Mouse (Mus musculus): ENCODE results near the gene Necap1. TPM values are rescaled to one million over a fixed set of nuclear protein-coding genes. Genes with fewer than 3 reads are reported as not detected.

Necap1 gene
- 63.1 TPM in 2 replicates for polyA plus RNA-seq (2014; fragmentation: Nextera tagmentation; extraction: Ambion mirVana)

DNA sequence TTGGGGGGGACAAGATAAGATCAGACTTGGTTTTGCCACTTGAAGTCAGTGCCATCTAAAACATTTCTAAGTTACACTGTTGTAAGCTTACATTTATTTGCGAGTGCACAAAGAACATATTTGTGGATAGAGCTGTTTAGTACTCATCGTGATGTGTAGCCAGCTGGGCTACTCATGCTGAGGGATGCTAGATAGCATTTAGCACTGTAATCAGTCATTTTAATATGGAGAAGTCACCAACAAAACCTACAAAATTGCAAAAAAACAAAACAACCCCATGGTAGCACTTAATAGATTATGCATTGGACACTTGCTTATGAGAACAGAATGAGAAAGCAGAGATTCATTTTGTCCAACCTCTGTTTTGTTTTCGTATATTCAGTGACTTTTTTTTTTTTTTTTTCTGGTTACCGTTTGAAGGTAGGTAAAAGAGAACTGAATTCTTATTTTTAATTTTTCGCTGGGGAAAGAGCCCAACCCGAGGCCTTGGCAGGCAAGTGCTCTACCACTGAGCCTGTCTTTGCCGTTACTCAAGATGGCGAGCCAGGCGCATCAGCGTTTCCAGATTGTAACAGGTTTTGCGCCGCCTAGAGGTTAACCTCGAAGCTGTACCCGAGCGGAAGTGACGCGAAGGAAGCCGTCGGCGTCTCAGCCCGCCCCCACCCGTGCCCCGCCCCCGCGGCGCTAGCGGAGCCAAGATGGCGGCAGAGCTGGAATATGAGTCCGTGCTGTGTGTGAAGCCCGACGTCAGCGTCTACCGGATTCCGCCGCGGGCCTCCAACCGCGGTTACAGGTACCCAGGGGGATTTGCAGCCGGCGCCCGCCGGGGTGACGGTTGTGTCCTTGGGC lies at the start of gene Necap1:
Gene Necap1 (plus strand): TSS at position 604 of the 849 bp plus-strand sequence.
- Histone ChIP-seq H3K36me3 (ENCODE audit: control insufficient read depth, insufficient read depth, low read length) (no peaks in the 10 kb centered on the region), H3K4me1 (replicated peaks; ENCODE audit: control insufficient read depth, insufficient read depth, low read length) (peaks cover 4% of the 10 kb centered on the region; the same call in 1 of the 2 replicates), H3K4me2 (ENCODE audit: low read depth, low read length, severe bottlenecking) (peak within 1 kb of the TSS; percentile 59), H3K27me3 (ENCODE audit: control insufficient read depth, insufficient read depth, low read length) (no peaks in the 10 kb centered on the region), H3K4me3 (ENCODE audit: low read depth, low read length) (peak within 1 kb of the TSS; percentile 84), H3K9ac (ENCODE audit: low read length) (peak within 1 kb of the TSS; percentile 89), H3K9me3 (ENCODE audit: control insufficient read depth, low read length) (no peaks in the 10 kb centered on the region), H3K27ac (ENCODE audit: low read depth, low read length) (peak within 1 kb of the TSS; percentile 75)
- peak; percentile 97 for ATAC-seq (replicated peaks; ENCODE audit: low FRiP score)
- DNase-seq (ENCODE audit: low spot score): peak; percentile 98
- WGBS: 7% methylated on average over 43 of the region's 43 CpGs

DNA sequence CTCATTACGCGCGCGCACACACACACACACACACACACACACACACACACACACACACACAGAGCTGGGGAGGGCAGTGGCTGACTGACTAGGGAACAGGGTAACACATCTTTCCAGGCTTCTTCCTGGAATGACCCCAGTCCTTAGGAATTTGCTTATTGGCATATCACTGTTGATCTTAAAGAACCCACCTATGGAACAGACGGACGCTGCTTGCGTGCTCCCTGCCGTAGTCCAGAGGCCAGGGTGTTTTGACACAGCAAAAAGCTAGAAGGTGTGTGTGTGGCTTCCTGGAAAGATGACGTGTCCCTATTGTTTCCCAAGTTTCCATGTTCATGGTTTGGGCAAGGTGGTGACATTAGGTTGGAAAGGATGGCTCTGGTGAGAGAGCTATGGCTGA lies 49.1 kb upstream of the Necap1 start:
- WGBS: 97% methylated on average over 9 of the region's 9 CpGs
- H3K27me3 ChIP-seq (ENCODE audit: control insufficient read depth, insufficient read depth, low read length): no peaks in the 10 kb centered on the region
- DNase-seq (ENCODE audit: low spot score): no peak
- H3K27ac ChIP-seq (ENCODE audit: low read depth, low read length): no peak overlapping the region
- no peaks in the 10 kb centered on the region for H3K9me3 ChIP-seq (ENCODE audit: control insufficient read depth, low read length)
- no peaks in the 10 kb centered on the region for H3K36me3 ChIP-seq (ENCODE audit: control insufficient read depth, insufficient read depth, low read length)
- H3K4me3 ChIP-seq (ENCODE audit: low read depth, low read length): no peak overlapping the region
- no peak overlapping the region for H3K4me2 ChIP-seq (ENCODE audit: low read depth, low read length, severe bottlenecking)
- H3K4me1 ChIP-seq (replicated peaks; ENCODE audit: control insufficient read depth, insufficient read depth, low read length): peaks cover 11% of the 10 kb centered on the region; the same call in 1 of the 2 replicates
- no peak for ATAC-seq (replicated peaks; ENCODE audit: low FRiP score)
- no peak overlapping the region for H3K9ac ChIP-seq (ENCODE audit: low read length)

- no peak overlapping the region for H3K27ac ChIP-seq (ENCODE audit: low read depth, low read length)
- DNase-seq (ENCODE audit: low spot score): peak; percentile 67
- peaks cover 6% of the 10 kb centered on the region; the same call in 1 of the 2 replicates for H3K4me1 ChIP-seq (replicated peaks; ENCODE audit: control insufficient read depth, insufficient read depth, low read length)
- no peaks in the 10 kb centered on the region for H3K9me3 ChIP-seq (ENCODE audit: control insufficient read depth, low read length)
- no peaks in the 10 kb centered on the region for H3K36me3 ChIP-seq (ENCODE audit: control insufficient read depth, insufficient read depth, low read length)
- peak overlapping the region; percentile 55 for H3K4me2 ChIP-seq (ENCODE audit: low read depth, low read length, severe bottlenecking)
- H3K4me3 ChIP-seq (ENCODE audit: low read depth, low read length): peak overlapping the region; percentile 25; the same call in 1 of the 2 replicates
- H3K9ac ChIP-seq (ENCODE audit: low read length): peak overlapping the region; percentile 52
- no peaks in the 10 kb centered on the region for H3K27me3 ChIP-seq (ENCODE audit: control insufficient read depth, insufficient read depth, low read length)
- peak; percentile 64 for ATAC-seq (replicated peaks; ENCODE audit: low FRiP score)
- WGBS: 2% methylated on average over 29 of the region's 29 CpGs
These were observed 48.1 kb upstream of the Necap1 start for GRCm38 (mm10) chr6:122825923-122826742.

GRCm38 (mm10) chr6:122828086-122828485 lies 46.2 kb upstream of the Necap1 start:
- DNase-seq (ENCODE audit: low spot score): peak; percentile 64
- peak; percentile 44; the same call in 1 of the 2 replicates for ATAC-seq (replicated peaks; ENCODE audit: low FRiP score)

DNA sequence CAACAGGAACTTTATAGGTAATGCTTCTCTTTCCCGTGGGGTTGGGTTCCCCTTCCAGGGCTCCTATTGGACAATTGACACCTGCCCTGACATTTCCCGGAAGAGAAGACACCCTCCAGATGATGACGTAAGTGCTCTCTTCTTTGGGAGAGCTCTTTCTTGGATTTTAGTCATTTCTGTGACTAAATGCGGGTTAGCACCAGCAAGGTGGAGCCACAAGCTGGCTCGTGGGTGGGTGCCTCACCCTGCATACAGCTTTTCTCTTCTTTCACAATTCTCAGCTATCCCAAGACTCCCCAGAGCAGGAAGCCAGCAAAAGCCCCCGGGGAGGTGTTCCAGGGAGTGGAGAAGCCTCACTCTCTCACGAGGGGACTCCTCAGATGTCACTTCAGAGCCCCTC lies 41.4 kb upstream of the Necap1 start:
- Histone ChIP-seq H3K27ac (ENCODE audit: low read depth, low read length) (no peak overlapping the region), H3K36me3 (ENCODE audit: control insufficient read depth, insufficient read depth, low read length) (peaks cover 3% of the 10 kb centered on the region; the same call in 1 of the 2 replicates), H3K9ac (ENCODE audit: low read length) (no peak overlapping the region), H3K4me1 (replicated peaks; ENCODE audit: control insufficient read depth, insufficient read depth, low read length) (no peaks in the 10 kb centered on the region), H3K4me2 (ENCODE audit: low read depth, low read length, severe bottlenecking) (no peak overlapping the region), H3K9me3 (ENCODE audit: control insufficient read depth, low read length) (no peaks in the 10 kb centered on the region), H3K4me3 (ENCODE audit: low read depth, low read length) (no peak overlapping the region), H3K27me3 (ENCODE audit: control insufficient read depth, insufficient read depth, low read length) (no peaks in the 10 kb centered on the region)
- no peak for ATAC-seq (replicated peaks; ENCODE audit: low FRiP score)
- WGBS: 87% methylated on average over 7 of the region's 7 CpGs
- DNase-seq (ENCODE audit: low spot score): peak; percentile 36

More at GRCm38 (mm10) chr6:122828086-122828485, 46.2 kb upstream of the Necap1 start:
- H3K9ac ChIP-seq (ENCODE audit: low read length): no peak overlapping the region
- H3K27ac ChIP-seq (ENCODE audit: low read depth, low read length): no peak overlapping the region
- H3K4me1 ChIP-seq (replicated peaks; ENCODE audit: control insufficient read depth, insufficient read depth, low read length): peaks cover 4% of the 10 kb centered on the region; the same call in 1 of the 2 replicates
- 40% methylated on average over 13 of the region's 13 CpGs for WGBS
- no peaks in the 10 kb centered on the region for H3K36me3 ChIP-seq (ENCODE audit: control insufficient read depth, insufficient read depth, low read length)
- H3K9me3 ChIP-seq (ENCODE audit: control insufficient read depth, low read length): no peaks in the 10 kb centered on the region
- no peaks in the 10 kb centered on the region for H3K27me3 ChIP-seq (ENCODE audit: control insufficient read depth, insufficient read depth, low read length)
- H3K4me3 ChIP-seq (ENCODE audit: low read depth, low read length): no peak overlapping the region
- no peak overlapping the region for H3K4me2 ChIP-seq (ENCODE audit: low read depth, low read length, severe bottlenecking)

DNA sequence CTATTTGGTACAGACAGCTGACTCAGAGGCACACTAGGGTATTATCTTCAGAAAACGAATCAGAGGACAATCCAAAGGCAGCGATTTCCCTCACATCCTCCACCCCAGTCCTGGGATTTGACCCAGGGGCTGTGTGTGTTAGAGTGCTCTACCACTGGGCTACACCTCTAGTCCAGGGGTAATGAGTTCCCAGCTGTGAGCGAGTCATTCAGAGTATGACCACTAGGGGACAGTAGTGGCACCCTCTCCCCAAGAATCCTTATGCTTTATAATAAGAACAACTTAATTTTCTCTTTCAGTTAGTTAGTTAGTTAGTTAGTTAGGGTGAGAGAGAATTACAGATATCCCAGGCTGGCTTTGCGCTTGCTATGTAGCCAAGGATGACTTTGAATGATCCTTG lies 39.9 kb upstream of the Necap1 start:
- 73% methylated on average over 4 of the region's 4 CpGs for WGBS
- H3K27me3 ChIP-seq (ENCODE audit: control insufficient read depth, insufficient read depth, low read length): no peaks in the 10 kb centered on the region
- peaks cover 8% of the 10 kb centered on the region; the same call in 1 of the 2 replicates for H3K36me3 ChIP-seq (ENCODE audit: control insufficient read depth, insufficient read depth, low read length)
- no peak overlapping the region for H3K4me3 ChIP-seq (ENCODE audit: low read depth, low read length)
- DNase-seq (ENCODE audit: low spot score) (peak; percentile 51), ATAC-seq (replicated peaks; ENCODE audit: low FRiP score) (no peak)
- H3K9me3 ChIP-seq (ENCODE audit: control insufficient read depth, low read length): no peaks in the 10 kb centered on the region
- no peak overlapping the region for H3K4me2 ChIP-seq (ENCODE audit: low read depth, low read length, severe bottlenecking)
- no peak overlapping the region for H3K9ac ChIP-seq (ENCODE audit: low read length)
- H3K4me1 ChIP-seq (replicated peaks; ENCODE audit: control insufficient read depth, insufficient read depth, low read length): no peaks in the 10 kb centered on the region
- no peak overlapping the region for H3K27ac ChIP-seq (ENCODE audit: low read depth, low read length)

- Histone ChIP-seq H3K9ac (ENCODE audit: low read length) (no peak overlapping the region), H3K4me1 (replicated peaks; ENCODE audit: control insufficient read depth, insufficient read depth, low read length) (no peaks in the 10 kb centered on the region), H3K4me2 (ENCODE audit: low read depth, low read length, severe bottlenecking) (no peak overlapping the region), H3K36me3 (ENCODE audit: control insufficient read depth, insufficient read depth, low read length) (peaks cover 8% of the 10 kb centered on the region; the same call in 1 of the 2 replicates), H3K4me3 (ENCODE audit: low read depth, low read length) (no peak overlapping the region), H3K9me3 (ENCODE audit: control insufficient read depth, low read length) (no peaks in the 10 kb centered on the region), H3K27me3 (ENCODE audit: control insufficient read depth, insufficient read depth, low read length) (no peaks in the 10 kb centered on the region), H3K27ac (ENCODE audit: low read depth, low read length) (no peak overlapping the region)
- DNase-seq (ENCODE audit: low spot score): no peak
- 98% methylated on average over 3 of the region's 3 CpGs for WGBS
- no peak for ATAC-seq (replicated peaks; ENCODE audit: low FRiP score)
These were observed 37.3 kb upstream of the Necap1 start for GRCm38 (mm10) chr6:122836974-122837373.

- H3K4me2 ChIP-seq (ENCODE audit: low read depth, low read length, severe bottlenecking): no peak overlapping the region
- no peak overlapping the region for H3K27ac ChIP-seq (ENCODE audit: low read depth, low read length)
- no peak overlapping the region for H3K4me3 ChIP-seq (ENCODE audit: low read depth, low read length)
- ATAC-seq (replicated peaks; ENCODE audit: low FRiP score): no peak
- H3K27me3 ChIP-seq (ENCODE audit: control insufficient read depth, insufficient read depth, low read length): no peaks in the 10 kb centered on the region
- H3K4me1 ChIP-seq (replicated peaks; ENCODE audit: control insufficient read depth, insufficient read depth, low read length): no peaks in the 10 kb centered on the region
- H3K9ac ChIP-seq (ENCODE audit: low read length): no peak overlapping the region
- no peak for DNase-seq (ENCODE audit: low spot score)
- peaks cover 8% of the 10 kb centered on the region; the same call in 1 of the 2 replicates for H3K36me3 ChIP-seq (ENCODE audit: control insufficient read depth, insufficient read depth, low read length)
- WGBS: 94% methylated on average over 5 of the region's 5 CpGs
- H3K9me3 ChIP-seq (ENCODE audit: control insufficient read depth, low read length): no peaks in the 10 kb centered on the region
These were observed 36.7 kb upstream of the Necap1 start for GRCm38 (mm10) chr6:122837539-122837938.
